Mouse (Mus musculus): ENCODE measurements around the gene Ppp6r2. TPM values are rescaled to one million over a fixed set of nuclear protein-coding genes. Genes with fewer than 3 reads are reported as not detected.

Ppp6r2 gene
- polyA plus RNA-seq, 1 experiment from 2014 or later = 18.2 TPM

DNA sequence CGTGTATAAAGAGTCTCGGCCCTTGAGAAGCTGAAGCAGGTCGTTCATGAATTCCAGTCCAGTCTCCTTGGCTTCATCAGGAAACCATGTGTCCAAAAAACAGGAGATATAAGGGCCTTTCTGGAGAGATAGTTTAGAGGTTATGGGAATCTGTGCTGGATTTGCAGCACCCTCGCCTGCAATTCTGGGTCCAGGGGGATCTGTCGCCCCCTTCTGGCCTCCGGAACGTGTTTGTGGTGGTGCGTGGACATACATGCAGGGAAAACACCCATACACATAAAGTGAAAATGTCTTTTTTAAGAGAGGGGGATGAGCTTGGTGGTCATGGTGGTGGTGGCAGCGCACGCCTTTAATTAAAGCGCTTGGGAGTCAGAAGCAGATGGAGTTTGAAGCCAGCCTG is 104.8 kb downstream of the Ppp6r2 start:
- Histone ChIP-seq H3K4me2 (ENCODE audit: low read depth, low read length) (no peak overlapping the region), H3K27me3 (ENCODE audit: control insufficient read depth, insufficient read depth, low read length) (no peaks in the 10 kb centered on the region), H3K27ac (ENCODE audit: low read length) (no peak overlapping the region), H3K4me1 (ENCODE audit: control insufficient read depth, insufficient read depth, low read length) (peaks cover 15% of the 10 kb centered on the region), H3K4me3 (ENCODE audit: low read length) (no peak overlapping the region), H3K36me3 (ENCODE audit: control insufficient read depth, insufficient read depth) (no peaks in the 10 kb centered on the region), H3K9me3 (replicated peaks; ENCODE audit: control insufficient read depth, low read length) (no peaks in the 10 kb centered on the region), H3K9ac (ENCODE audit: low read length) (no peak overlapping the region)
- no peak for ATAC-seq (replicated peaks; ENCODE audit: extremely low read depth, insufficient read depth, low FRiP score)
- WGBS = 69% methylated on average over 11 of the region's 11 CpGs

- no peak overlapping the region for H3K9ac ChIP-seq (ENCODE audit: low read length)
- H3K4me2 ChIP-seq (ENCODE audit: low read depth, low read length) = no peak overlapping the region
- H3K9me3 ChIP-seq (replicated peaks; ENCODE audit: control insufficient read depth, low read length) = no peaks in the 10 kb centered on the region
- no peak overlapping the region for H3K4me3 ChIP-seq (ENCODE audit: low read length)
- H3K27ac ChIP-seq (ENCODE audit: low read length) = no peak overlapping the region
- peaks cover 5% of the 10 kb centered on the region; the same call in 1 of the 2 replicates for H3K4me1 ChIP-seq (ENCODE audit: control insufficient read depth, insufficient read depth, low read length)
- ATAC-seq (replicated peaks; ENCODE audit: extremely low read depth, insufficient read depth, low FRiP score) = no peak
- WGBS = 58% methylated on average over 8 of the region's 8 CpGs
- H3K27me3 ChIP-seq (ENCODE audit: control insufficient read depth, insufficient read depth, low read length) = peaks cover 10% of the 10 kb centered on the region
- H3K36me3 ChIP-seq (ENCODE audit: control insufficient read depth, insufficient read depth) = no peaks in the 10 kb centered on the region
Observed at GRCm38 (mm10) chr15:89321264-89321663, 109.9 kb downstream of the Ppp6r2 start.

DNA sequence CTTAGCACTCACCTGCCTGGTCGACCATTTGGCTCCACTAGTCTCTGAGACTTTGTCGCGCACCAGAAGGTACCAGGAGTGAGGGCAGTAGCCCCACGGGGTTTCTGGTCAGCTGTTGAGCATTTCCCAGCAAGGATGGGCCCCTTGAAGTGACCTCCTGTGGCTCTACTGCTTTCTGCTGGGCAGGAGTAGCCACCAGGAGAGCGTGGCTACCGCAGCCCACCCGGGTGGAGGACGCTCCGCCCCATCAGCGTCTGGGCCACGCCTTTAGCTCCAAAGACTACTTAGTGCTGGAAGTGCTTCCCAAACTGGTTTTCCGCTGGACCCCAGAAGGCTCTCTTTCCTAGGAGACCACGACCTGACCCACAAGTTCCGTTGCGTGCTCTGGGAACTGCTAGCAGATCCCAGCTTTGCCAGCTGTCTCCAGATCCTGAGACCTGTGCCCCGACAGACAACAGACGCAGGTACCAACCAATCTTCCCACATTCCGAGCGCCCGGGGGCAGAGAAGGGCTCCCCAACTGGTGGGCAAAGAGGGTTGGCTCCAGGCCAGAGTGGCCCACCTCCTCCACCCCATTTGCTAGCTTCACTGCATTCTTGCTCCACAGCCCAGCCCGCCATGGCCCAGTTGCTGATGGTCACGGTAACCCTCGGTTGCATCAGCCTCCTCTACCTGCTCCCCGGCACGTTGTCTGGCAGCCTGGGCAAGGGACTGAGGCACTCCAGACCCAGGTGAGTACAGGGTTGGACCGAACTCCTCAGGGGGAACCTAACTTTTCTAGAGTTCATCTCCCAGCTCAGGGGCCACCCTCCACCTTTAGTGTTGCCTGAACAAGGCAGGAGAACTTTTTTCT is 111.5 kb downstream of the Ppp6r2 start, which contains the start of gene Adm2:
Gene Adm2, plus strand, starts transcription at position 51 of the 853 bp plus-strand sequence.
- peak within 1 kb of the TSS; percentile 35 for H3K4me3 ChIP-seq (ENCODE audit: low read length)
- peak within 1 kb of the TSS; percentile 57 for H3K9ac ChIP-seq (ENCODE audit: low read length)
- no peak for ATAC-seq (replicated peaks; ENCODE audit: extremely low read depth, insufficient read depth, low FRiP score)
- H3K4me1 ChIP-seq (ENCODE audit: control insufficient read depth, insufficient read depth, low read length) = peaks cover 5% of the 10 kb centered on the region; the same call in 1 of the 2 replicates
- peak within 1 kb of the TSS; percentile 60 for H3K4me2 ChIP-seq (ENCODE audit: low read depth, low read length)
- peaks cover 10% of the 10 kb centered on the region for H3K27me3 ChIP-seq (ENCODE audit: control insufficient read depth, insufficient read depth, low read length)
- WGBS = 7% methylated on average over 26 of the region's 26 CpGs
- H3K36me3 ChIP-seq (ENCODE audit: control insufficient read depth, insufficient read depth) = no peaks in the 10 kb centered on the region
- H3K9me3 ChIP-seq (replicated peaks; ENCODE audit: control insufficient read depth, low read length) = no peaks in the 10 kb centered on the region
- no peak within 1 kb of the TSS for H3K27ac ChIP-seq (ENCODE audit: low read length)

DNA sequence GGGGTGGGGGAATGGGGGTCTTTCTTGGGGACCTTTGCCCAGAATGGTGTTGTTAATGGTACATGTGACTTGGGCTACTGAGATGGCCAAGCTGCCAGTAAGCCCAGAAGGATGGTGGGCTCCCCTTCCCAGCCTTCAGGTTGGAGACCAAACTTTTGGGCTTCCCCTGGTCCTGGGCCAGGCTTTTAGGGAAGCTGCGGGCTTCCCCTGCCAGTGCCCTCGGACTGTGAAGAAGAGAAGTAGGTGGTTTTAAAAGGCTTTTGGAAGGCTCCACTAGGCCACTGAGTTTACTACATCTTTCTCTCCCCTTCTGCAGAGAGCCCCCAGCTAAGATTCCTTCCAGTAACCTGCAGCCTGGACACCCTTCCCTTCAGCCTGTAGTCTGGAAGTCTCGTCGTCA is 112.3 kb downstream of the Ppp6r2 start:
- ATAC-seq (replicated peaks; ENCODE audit: extremely low read depth, insufficient read depth, low FRiP score) = no peak

DNA sequence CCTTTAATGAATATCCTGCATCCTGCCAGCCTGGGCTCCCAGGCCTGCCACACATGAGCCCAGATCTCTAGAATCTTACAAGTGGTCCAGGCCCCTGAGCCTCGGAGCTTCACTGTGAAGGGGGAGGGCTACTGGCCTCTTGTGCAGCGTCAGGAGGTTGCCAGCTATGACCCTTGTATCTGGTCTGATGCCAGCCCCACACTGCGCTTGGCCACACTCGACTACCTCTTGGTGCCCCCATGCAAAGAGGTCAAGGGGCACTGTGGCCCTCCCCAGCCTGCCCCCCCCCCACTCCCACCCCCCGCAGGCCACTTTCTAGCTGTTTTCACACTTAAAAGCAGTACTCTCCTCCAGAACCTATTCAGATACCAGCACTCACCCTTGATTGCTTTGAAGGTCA is 115.1 kb downstream of the Ppp6r2 start:
- Histone ChIP-seq H3K9ac (ENCODE audit: low read length) (no peak overlapping the region), H3K36me3 (ENCODE audit: control insufficient read depth, insufficient read depth) (no peaks in the 10 kb centered on the region), H3K27me3 (ENCODE audit: control insufficient read depth, insufficient read depth, low read length) (peaks cover 9% of the 10 kb centered on the region), H3K4me1 (ENCODE audit: control insufficient read depth, insufficient read depth, low read length) (peaks cover 5% of the 10 kb centered on the region; the same call in 1 of the 2 replicates), H3K9me3 (replicated peaks; ENCODE audit: control insufficient read depth, low read length) (no peaks in the 10 kb centered on the region), H3K4me2 (ENCODE audit: low read depth, low read length) (no peak overlapping the region), H3K4me3 (ENCODE audit: low read length) (no peak overlapping the region), H3K27ac (ENCODE audit: low read length) (no peak overlapping the region)
- 47% methylated on average over 5 of the region's 5 CpGs for WGBS
- ATAC-seq (replicated peaks; ENCODE audit: extremely low read depth, insufficient read depth, low FRiP score) = no peak

More for the DNA sequence above, 112.3 kb downstream of the Ppp6r2 start:
- Histone ChIP-seq H3K9me3 (replicated peaks; ENCODE audit: control insufficient read depth, low read length) (no peaks in the 10 kb centered on the region), H3K4me2 (ENCODE audit: low read depth, low read length) (no peak overlapping the region), H3K27ac (ENCODE audit: low read length) (no peak overlapping the region), H3K36me3 (ENCODE audit: control insufficient read depth, insufficient read depth) (no peaks in the 10 kb centered on the region), H3K4me1 (ENCODE audit: control insufficient read depth, insufficient read depth, low read length) (peaks cover 5% of the 10 kb centered on the region; the same call in 1 of the 2 replicates), H3K27me3 (ENCODE audit: control insufficient read depth, insufficient read depth, low read length) (peaks cover 10% of the 10 kb centered on the region), H3K9ac (ENCODE audit: low read length) (no peak overlapping the region), H3K4me3 (ENCODE audit: low read length) (no peak overlapping the region)
- 74% methylated on average over 4 of the region's 4 CpGs for WGBS

DNA sequence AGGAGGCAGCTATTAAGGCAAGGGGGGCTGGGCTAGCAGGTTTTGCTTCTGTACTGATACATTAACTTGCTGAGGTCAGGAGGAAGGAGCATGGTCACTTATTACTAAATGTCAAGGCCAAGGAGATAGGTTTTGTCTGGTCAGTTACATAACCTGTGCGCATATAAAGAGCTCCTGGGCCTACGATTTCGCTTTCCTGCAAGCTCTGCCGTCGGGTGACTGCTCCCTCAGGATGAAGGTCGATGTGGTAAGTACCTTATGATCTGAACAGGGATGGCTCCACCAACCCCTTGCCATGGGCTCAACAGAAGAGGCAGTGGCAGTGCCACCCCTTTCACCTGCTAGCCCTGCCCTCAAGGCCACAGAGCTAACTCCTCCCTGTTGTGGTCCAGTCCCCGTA is 122.9 kb downstream of the Ppp6r2 start, which contains the start of gene Miox:
Gene Miox, plus strand, starts transcription at position 128 of the 400 bp plus-strand sequence.
- Histone ChIP-seq H3K9ac (ENCODE audit: low read length) (no peak within 1 kb of the TSS), H3K4me3 (ENCODE audit: low read length) (no peak within 1 kb of the TSS), H3K27ac (ENCODE audit: low read length) (no peak within 1 kb of the TSS), H3K36me3 (ENCODE audit: control insufficient read depth, insufficient read depth) (no peaks in the 10 kb centered on the region), H3K27me3 (ENCODE audit: control insufficient read depth, insufficient read depth, low read length) (no peaks in the 10 kb centered on the region), H3K9me3 (replicated peaks; ENCODE audit: control insufficient read depth, low read length) (no peaks in the 10 kb centered on the region), H3K4me2 (ENCODE audit: low read depth, low read length) (no peak within 1 kb of the TSS), H3K4me1 (ENCODE audit: control insufficient read depth, insufficient read depth, low read length) (no peaks in the 10 kb centered on the region)
- ATAC-seq (replicated peaks; ENCODE audit: extremely low read depth, insufficient read depth, low FRiP score) = no peak
- WGBS = 89% methylated on average over 7 of the region's 7 CpGs

- Histone ChIP-seq H3K4me1 (ENCODE audit: control insufficient read depth, insufficient read depth, low read length) (no peaks in the 10 kb centered on the region), H3K27me3 (ENCODE audit: control insufficient read depth, insufficient read depth, low read length) (no peaks in the 10 kb centered on the region), H3K27ac (ENCODE audit: low read length) (no peak overlapping the region), H3K4me3 (ENCODE audit: low read length) (no peak overlapping the region), H3K36me3 (ENCODE audit: control insufficient read depth, insufficient read depth) (no peaks in the 10 kb centered on the region), H3K4me2 (ENCODE audit: low read depth, low read length) (no peak overlapping the region), H3K9me3 (replicated peaks; ENCODE audit: control insufficient read depth, low read length) (no peaks in the 10 kb centered on the region), H3K9ac (ENCODE audit: low read length) (no peak overlapping the region)
- ATAC-seq (replicated peaks; ENCODE audit: extremely low read depth, insufficient read depth, low FRiP score) = no peak
- 79% methylated on average over 17 of the region's 17 CpGs for WGBS
Observed at GRCm38 (mm10) chr15:89334774-89335537, 123.6 kb downstream of the Ppp6r2 start.

DNA sequence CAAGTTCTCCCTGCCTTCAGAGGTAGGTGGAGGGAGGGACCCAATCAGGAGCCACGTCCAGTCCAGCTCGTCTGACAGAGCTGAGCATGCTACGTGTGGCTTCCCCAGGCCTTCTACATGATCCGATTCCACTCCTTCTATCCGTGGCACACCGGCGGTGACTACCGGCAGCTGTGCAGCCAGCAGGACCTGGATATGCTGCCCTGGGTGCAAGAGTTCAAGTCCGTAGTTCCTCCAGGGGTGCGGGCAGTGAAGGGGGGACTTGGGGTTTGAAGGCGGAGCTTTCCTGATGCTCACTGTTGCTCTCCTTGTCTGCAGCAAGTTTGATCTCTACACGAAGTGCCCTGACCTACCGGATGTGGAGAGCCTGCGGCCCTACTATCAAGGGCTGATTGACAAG is 125.1 kb downstream of the Ppp6r2 start:
- H3K9ac ChIP-seq (ENCODE audit: low read length) = no peak overlapping the region

More for the DNA sequence above, 125.1 kb downstream of the Ppp6r2 start:
- H3K4me1 ChIP-seq (ENCODE audit: control insufficient read depth, insufficient read depth, low read length) = no peaks in the 10 kb centered on the region
- no peak overlapping the region for H3K27ac ChIP-seq (ENCODE audit: low read length)
- ATAC-seq (replicated peaks; ENCODE audit: extremely low read depth, insufficient read depth, low FRiP score) = no peak
- no peak overlapping the region for H3K4me2 ChIP-seq (ENCODE audit: low read depth, low read length)
- no peaks in the 10 kb centered on the region for H3K27me3 ChIP-seq (ENCODE audit: control insufficient read depth, insufficient read depth, low read length)
- 73% methylated on average over 14 of the region's 14 CpGs for WGBS
- H3K9me3 ChIP-seq (replicated peaks; ENCODE audit: control insufficient read depth, low read length) = no peaks in the 10 kb centered on the region
- H3K4me3 ChIP-seq (ENCODE audit: low read length) = no peak overlapping the region
- H3K36me3 ChIP-seq (ENCODE audit: control insufficient read depth, insufficient read depth) = no peaks in the 10 kb centered on the region

Data from heart, embryonic 16.5 days (tissue).